ENCODE assay signal across 16 mouse cellular contexts in genomic region chr16:93820040-93820439, GRCm38 (mm10).
"Had no signal": no experiment of that assay in that cellular context is flagged by ENCODE, and none has a peak within 500 bp of the region (broad histone marks: within the 10 kb centered on the region; RNA-seq: fewer than 3 reads in every experiment).

No protein-coding gene starts in this region.

- H3K9ac ChIP-seq: lung, embryonic 14.5 days; midbrain, embryonic 13.5 days; midbrain, embryonic 15.5 days; neural tube, embryonic 12.5 days had no signal

- ATAC-seq: midbrain, embryonic 13.5 days; midbrain, embryonic 15.5 days had no signal

- H3K27ac ChIP-seq: midbrain, embryonic 13.5 days; midbrain, embryonic 15.5 days; neural tube, embryonic 12.5 days had no signal

- H3K4me1 ChIP-seq: midbrain, embryonic 13.5 days; midbrain, embryonic 15.5 days had no signal

- H3K9me3 ChIP-seq: liver, embryonic 15.5 days; midbrain, embryonic 15.5 days had no signal

- DNase-seq: lung, adult 18-20 months; lung, embryonic 14.5 days; lung, postnatal 10 days; lung, postnatal 4 days; right cerebral cortex, postnatal 25 days; right cerebral cortex, postnatal 4 days; spleen, adult 18-20 months; thymus, adult 18-20 months; thymus, postnatal 14 days; thymus, postnatal 36 days had no signal

- H3K4me3 ChIP-seq: liver, embryonic 15.5 days; midbrain, embryonic 13.5 days; midbrain, embryonic 15.5 days; neural tube, embryonic 12.5 days had no signal

- H3K4me2 ChIP-seq: lung, embryonic 14.5 days; midbrain, embryonic 11.5 days; midbrain, embryonic 13.5 days; midbrain, embryonic 15.5 days; neural tube, embryonic 12.5 days had no signal

- H3K27me3 ChIP-seq: liver, embryonic 15.5 days; megakaryocyte, embryonic 14.5 days; midbrain, embryonic 13.5 days; midbrain, embryonic 15.5 days; neural tube, embryonic 12.5 days had no signal

- H3K36me3 ChIP-seq: liver, embryonic 15.5 days; midbrain, embryonic 13.5 days; midbrain, embryonic 15.5 days; neural tube, embryonic 12.5 days had no signal
